Mouse (Mus musculus) G1E (cell line): ENCODE measurements around the gene Hdhd5. TPM values are rescaled to one million over a fixed set of nuclear protein-coding genes. Genes with fewer than 3 reads are reported as not detected.

Experiments used
- ATAC-seq: 2 replicates; pipeline ENCODE4 v1.8.0; 2016; ENCODE audit warnings: mild to moderate bottlenecking; ENCODE audit not compliant: insufficient number of reproducible peaks, poor library complexity, low FRiP score, severe bottlenecking; ENCODE audit errors: extremely low read depth
- DNase-seq: peaks from one replicate; pipeline ENCODE4 v3.0.0; 2012; ENCODE audit warnings: low spot score
- H3K27me3 ChIP-seq: 2 replicates; pipeline ENCODE4 v1.6.1; 2012; ENCODE audit warnings: mild to moderate bottlenecking, low read length, inconsistent platforms; ENCODE audit not compliant: insufficient read depth
- H3K36me3 ChIP-seq: replicated peaks from 2 replicates; pipeline ENCODE3; 2012; ENCODE audit warnings: mild to moderate bottlenecking, inconsistent platforms
- H3K4me1 ChIP-seq: 2 replicates; pipeline ENCODE4 v1.6.1; 2012; ENCODE audit warnings: low read depth, low read length, inconsistent platforms, mixed read lengths; ENCODE audit not compliant: insufficient read depth
- H3K4me3 ChIP-seq: 2 replicates; pipeline ENCODE4 v1.5.1; 2012; ENCODE audit warnings: low read depth, mild to moderate bottlenecking, inconsistent platforms, low read length, moderate library complexity, mixed read lengths
- H3K9me3 ChIP-seq: replicated peaks from 2 replicates; pipeline ENCODE4 v1.6.1; 2012; ENCODE audit warnings: inconsistent platforms
- CTCF ChIP-seq: IDR thresholded peaks from 2 replicates; pipeline ENCODE4 v1.5.1; 2012; ENCODE audit warnings: low read depth, low read length, inconsistent platforms, mixed read lengths
- GATA1 ChIP-seq: IDR thresholded peaks from 2 replicates; pipeline ENCODE4 v1.6.1; 2012; ENCODE audit warnings: borderline replicate concordance, low read length, inconsistent platforms, mixed read lengths
- GATA2 ChIP-seq: IDR thresholded peaks from 2 replicates; pipeline ENCODE4 v1.6.1; 2012; ENCODE audit warnings: low read depth, low read length, inconsistent platforms, borderline replicate concordance
- POLR2AphosphoS5 ChIP-seq: IDR thresholded peaks from 2 replicates; pipeline ENCODE4 v1.6.1; 2012; ENCODE audit warnings: low read depth, low read length, inconsistent platforms; ENCODE audit not compliant: insufficient replicate concordance
- TAL1 ChIP-seq: conservative IDR thresholded peaks from 2 replicates; pipeline ENCODE4 v1.6.1; 2012; ENCODE audit warnings: low read depth, low read length, inconsistent platforms, mixed read lengths
- polyA plus RNA-seq: library from polyadenylated mRNA; stranded (reverse); fragments of >175 nt; gene quantifications from 2 replicates; pipeline ENCODE4 v1.2.3, GENCODE M21; 2012
- total RNA-seq, 2 experiments: library from RNA; stranded (forward) in 1 of 2; stranded (reverse) in 1 of 2; fragments of 200-1000 nt in 1 of 2; fragments of >200 nt in 1 of 2; fragmentation: Nextera tagmentation in 1 of 2; gene quantifications; 2 replicates each; pipeline ENCODE4 v1.2.3; 2014 to 2017

Gene Hdhd5
- total and polyA plus RNA-seq, 3 experiments: 10.0 to 12.8 (median 10.5) TPM

- H3K9me3 ChIP-seq: no peaks in the 10 kb centered on the region
- ATAC-seq: no peak
- no peak overlapping the region for H3K4me3 ChIP-seq
- H3K4me1 ChIP-seq: peaks cover 9% of the 10 kb centered on the region
- no peak for TF ChIP-seq GATA1
- TF ChIP-seq CTCF: no peak
- no peak for TF ChIP-seq GATA2
- no peak for TF ChIP-seq POLR2AphosphoS5
- no peak for TF ChIP-seq TAL1
- DNase-seq: no peak
- no peaks in the 10 kb centered on the region for H3K27me3 ChIP-seq
- H3K36me3 ChIP-seq: peaks cover 88% of the 10 kb centered on the region
Measured at GRCm38 (mm10) chr6:120517311-120517710, 13.8 kb downstream of the Hdhd5 start.

GRCm38 (mm10) chr6:120516879-120517278 lies 14.2 kb downstream of the Hdhd5 start:
- Histone ChIP-seq H3K36me3 (peaks cover 86% of the 10 kb centered on the region), H3K9me3 (no peaks in the 10 kb centered on the region), H3K27me3 (no peaks in the 10 kb centered on the region), H3K4me3 (no peak overlapping the region), H3K4me1 (peaks cover 9% of the 10 kb centered on the region)
- DNase-seq (no peak), ATAC-seq (no peak)
- TF ChIP-seq CTCF: no peak
- no peak for TF ChIP-seq TAL1
- no peak for TF ChIP-seq GATA2
- no peak for TF ChIP-seq POLR2AphosphoS5
- no peak for TF ChIP-seq GATA1

GRCm38 (mm10) chr6:120516422-120516821 lies 14.7 kb downstream of the Hdhd5 start:
- H3K36me3 ChIP-seq: peaks cover 86% of the 10 kb centered on the region
- no peak for DNase-seq
- TF ChIP-seq CTCF (no peak), TAL1 (no peak), GATA1 (no peak), POLR2AphosphoS5 (no peak), GATA2 (no peak)
- peak; percentile 45; the same call in 1 of the 2 replicates for ATAC-seq
- no peaks in the 10 kb centered on the region for H3K27me3 ChIP-seq
- H3K4me1 ChIP-seq: peaks cover 9% of the 10 kb centered on the region
- H3K4me3 ChIP-seq: no peak overlapping the region
- no peaks in the 10 kb centered on the region for H3K9me3 ChIP-seq

DNA sequence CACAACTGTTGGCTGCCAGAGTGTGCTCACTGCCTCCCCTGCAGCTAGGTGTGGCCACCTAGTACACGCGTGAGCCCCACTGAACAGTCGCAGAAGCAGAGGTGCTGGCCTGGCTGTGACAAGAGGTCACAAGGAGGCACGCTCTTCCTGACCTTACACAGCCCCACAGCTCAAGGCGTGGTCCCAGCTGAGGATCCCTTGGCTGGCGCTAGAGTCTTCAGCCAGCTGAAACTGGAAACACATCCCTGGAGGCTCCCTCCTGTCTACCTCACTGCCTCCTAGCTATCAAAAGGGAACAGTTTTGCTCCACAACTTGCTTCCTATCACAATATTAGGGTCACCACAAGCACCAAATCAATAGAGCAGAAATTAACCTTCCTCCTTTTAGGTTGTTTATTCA lies 19.9 kb downstream of the Hdhd5 start:
- Histone ChIP-seq H3K9me3 (no peaks in the 10 kb centered on the region), H3K4me3 (no peak overlapping the region), H3K27me3 (no peaks in the 10 kb centered on the region), H3K4me1 (no peaks in the 10 kb centered on the region; the same call in 1 of the 2 replicates), H3K36me3 (peaks cover 81% of the 10 kb centered on the region)
- TF ChIP-seq GATA2 (no peak), POLR2AphosphoS5 (no peak), GATA1 (no peak), CTCF (no peak), TAL1 (no peak)
- DNase-seq (no peak), ATAC-seq (no peak)

DNA sequence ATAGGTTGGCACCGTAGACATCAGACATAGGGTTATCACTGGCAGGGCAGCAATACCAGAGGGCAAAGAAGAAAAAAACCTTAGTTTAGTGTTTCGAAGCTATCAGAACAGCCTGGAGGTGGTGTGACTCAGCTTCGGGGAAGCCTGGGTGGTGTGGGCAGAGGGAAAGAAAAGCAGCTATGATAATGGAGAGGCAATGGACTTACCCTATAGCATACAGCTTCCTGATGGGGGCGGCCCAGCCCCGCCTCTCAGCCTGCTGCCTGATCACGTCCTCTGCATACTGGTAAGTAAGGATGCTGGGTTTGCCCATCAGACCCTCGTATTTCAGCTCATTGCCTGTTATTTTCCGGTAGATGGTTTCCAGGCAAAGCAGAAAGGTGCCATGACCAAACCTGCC lies 20.7 kb downstream of the Hdhd5 start:
- no peak for ATAC-seq
- no peak for TF ChIP-seq TAL1
- TF ChIP-seq GATA2: no peak
- no peak for TF ChIP-seq CTCF
- TF ChIP-seq POLR2AphosphoS5: no peak
- no peak for TF ChIP-seq GATA1
- Histone ChIP-seq H3K4me1 (no peaks in the 10 kb centered on the region; the same call in 1 of the 2 replicates), H3K4me3 (no peak overlapping the region), H3K9me3 (no peaks in the 10 kb centered on the region), H3K27me3 (no peaks in the 10 kb centered on the region), H3K36me3 (peaks cover 80% of the 10 kb centered on the region)
- DNase-seq: no peak

- Histone ChIP-seq H3K4me3 (no peak overlapping the region), H3K4me1 (no peaks in the 10 kb centered on the region; the same call in 1 of the 2 replicates), H3K27me3 (no peaks in the 10 kb centered on the region), H3K36me3 (peaks cover 76% of the 10 kb centered on the region), H3K9me3 (no peaks in the 10 kb centered on the region)
- ATAC-seq: no peak
- no peak for DNase-seq
- TF ChIP-seq POLR2AphosphoS5 (no peak), GATA2 (no peak), GATA1 (no peak), TAL1 (no peak), CTCF (no peak)
Measured at GRCm38 (mm10) chr6:120509975-120510374, 21.1 kb downstream of the Hdhd5 start.

GRCm38 (mm10) chr6:120508645-120509044 lies 22.5 kb downstream of the Hdhd5 start:
- peaks cover 63% of the 10 kb centered on the region for H3K36me3 ChIP-seq
- H3K4me3 ChIP-seq: no peak overlapping the region

More at GRCm38 (mm10) chr6:120508645-120509044, 22.5 kb downstream of the Hdhd5 start:
- no peaks in the 10 kb centered on the region; the same call in 1 of the 2 replicates for H3K4me1 ChIP-seq
- no peak for DNase-seq
- no peaks in the 10 kb centered on the region for H3K9me3 ChIP-seq
- no peak for ATAC-seq
- no peak for TF ChIP-seq CTCF
- no peaks in the 10 kb centered on the region for H3K27me3 ChIP-seq
